Mouse (Mus musculus): Measurements from ENCODE around the gene Pon1. TPM values are rescaled to one million over a fixed set of nuclear protein-coding genes. Genes with fewer than 3 reads are reported as not detected.
"Not testable (repeated sequence)": the region's sequence is repeated elsewhere in the genome, so short reads cannot be mapped to it uniquely, and the experiment has no call there.

Gene Pon1
- total RNA-seq, 1 experiment, result not detected

GRCm38 (mm10) chr6:5233812-5234211, 40.1 kb upstream of the Pon1 start:
- H3K36me3 ChIP-seq (ENCODE audit: control insufficient read depth, insufficient read depth, low read length, poor library complexity, severe bottlenecking), result no peaks in the 10 kb centered on the region
- no peak overlapping the region for H3K9ac ChIP-seq (ENCODE audit: insufficient read depth, low read depth, low read length, poor library complexity, severe bottlenecking)
- DNase-seq (ENCODE audit: low read depth, low spot score), result no peak
- no peak overlapping the region for H3K4me3 ChIP-seq (ENCODE audit: insufficient read depth in 1 of 2, low read depth in 1 of 2, low read length in 2 of 2, poor library complexity in 1 of 2, severe bottlenecking in 1 of 2)
- in situ Hi-C loops (cut with MboI; ENCODE audit: low sequenced_read_pairs in 2 of 2, unreplicated experiment in 2 of 2), result no loop called here
- no peak overlapping the region for H3K27ac ChIP-seq (ENCODE audit: insufficient read depth, low read depth, low read length, poor library complexity, severe bottlenecking)
- H3K9me3 ChIP-seq (ENCODE audit: control insufficient read depth, insufficient read depth, low read depth, low read length), result no peaks in the 10 kb centered on the region
- no peaks in the 10 kb centered on the region for H3K4me1 ChIP-seq (ENCODE audit: control insufficient read depth in 2 of 2, insufficient read depth in 2 of 2, low read length in 2 of 2, poor library complexity in 1 of 2)
- no peak for TF ChIP-seq MAFK (IDR thresholded peaks at IDR 0.05; ENCODE audit: insufficient read depth, low read depth, low read length)
- no peak for TF ChIP-seq ZC3H11A (IDR thresholded peaks at IDR 0.05; ENCODE audit: borderline replicate concordance, low read depth, low read length)
- no peak for TF ChIP-seq ZNF384 (IDR thresholded peaks at IDR 0.05; ENCODE audit: low read depth, low read length)
- no peak for TF ChIP-seq CHD2 (IDR thresholded peaks at IDR 0.05; ENCODE audit: low read depth, low read length)
- TF ChIP-seq HCFC1 (IDR thresholded peaks at IDR 0.05; ENCODE audit: borderline replicate concordance, insufficient read depth, low read length), result no peak

- no peak for DNase-seq (ENCODE audit: low read depth, low spot score)
Observed at GRCm38 (mm10) chr6:5232022-5232421, 38.3 kb upstream of the Pon1 start.

DNA sequence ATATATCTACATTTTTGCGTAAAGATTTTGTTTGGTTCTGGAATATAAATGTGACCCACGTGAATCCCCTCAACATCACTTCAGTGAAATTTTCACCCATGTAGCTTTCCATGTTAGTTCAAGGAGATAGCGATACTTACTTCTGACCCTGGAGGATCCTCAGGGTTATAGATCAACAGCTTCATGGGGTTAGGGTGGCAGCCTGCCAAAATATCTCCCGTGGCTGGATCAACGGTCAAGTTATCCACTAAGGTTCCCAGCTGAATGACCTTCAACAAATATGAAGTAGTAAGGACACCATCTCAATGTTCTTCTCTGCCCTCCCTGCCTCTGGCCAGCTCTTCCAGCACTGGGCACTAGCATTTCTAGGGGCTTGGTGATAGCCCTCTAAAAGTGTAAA, 36.5 kb upstream of the Pon1 start:
- TF ChIP-seq HCFC1 (IDR thresholded peaks at IDR 0.05; ENCODE audit: borderline replicate concordance, insufficient read depth, low read length) (no peak), ZNF384 (IDR thresholded peaks at IDR 0.05; ENCODE audit: low read depth, low read length) (no peak)
- in situ Hi-C loops (cut with MboI; ENCODE audit: low sequenced_read_pairs in 2 of 2, unreplicated experiment in 2 of 2), result no loop called here
- H3K4me3 ChIP-seq (ENCODE audit: insufficient read depth in 1 of 2, low read depth in 1 of 2, low read length in 2 of 2, poor library complexity in 1 of 2, severe bottlenecking in 1 of 2), result no peak overlapping the region
- no peaks in the 10 kb centered on the region for H3K36me3 ChIP-seq (ENCODE audit: control insufficient read depth, insufficient read depth, low read length, poor library complexity, severe bottlenecking)
- DNase-seq (ENCODE audit: low read depth, low spot score), result no peak
- H3K27ac ChIP-seq (ENCODE audit: insufficient read depth, low read depth, low read length, poor library complexity, severe bottlenecking), result no peak overlapping the region
- no peaks in the 10 kb centered on the region for H3K9me3 ChIP-seq (ENCODE audit: control insufficient read depth, insufficient read depth, low read depth, low read length)
- no peaks in the 10 kb centered on the region for H3K4me1 ChIP-seq (ENCODE audit: control insufficient read depth in 2 of 2, insufficient read depth in 2 of 2, low read length in 2 of 2, poor library complexity in 1 of 2)
- no peak overlapping the region for H3K9ac ChIP-seq (ENCODE audit: insufficient read depth, low read depth, low read length, poor library complexity, severe bottlenecking)

More at GRCm38 (mm10) chr6:5232022-5232421, 38.3 kb upstream of the Pon1 start:
- Histone ChIP-seq H3K36me3 (ENCODE audit: control insufficient read depth, insufficient read depth, low read length, poor library complexity, severe bottlenecking) (no peaks in the 10 kb centered on the region), H3K4me3 (ENCODE audit: insufficient read depth in 1 of 2, low read depth in 1 of 2, low read length in 2 of 2, poor library complexity in 1 of 2, severe bottlenecking in 1 of 2) (no peak overlapping the region), H3K9me3 (ENCODE audit: control insufficient read depth, insufficient read depth, low read depth, low read length) (no peaks in the 10 kb centered on the region), H3K27ac (ENCODE audit: insufficient read depth, low read depth, low read length, poor library complexity, severe bottlenecking) (no peak overlapping the region), H3K9ac (ENCODE audit: insufficient read depth, low read depth, low read length, poor library complexity, severe bottlenecking) (no peak overlapping the region), H3K4me1 (ENCODE audit: control insufficient read depth in 2 of 2, insufficient read depth in 2 of 2, low read length in 2 of 2, poor library complexity in 1 of 2) (no peaks in the 10 kb centered on the region)
- TF ChIP-seq CHD2 (IDR thresholded peaks at IDR 0.05; ENCODE audit: low read depth, low read length) (no peak), MAFK (IDR thresholded peaks at IDR 0.05; ENCODE audit: insufficient read depth, low read depth, low read length) (no peak), ZNF384 (IDR thresholded peaks at IDR 0.05; ENCODE audit: low read depth, low read length) (no peak), HCFC1 (IDR thresholded peaks at IDR 0.05; ENCODE audit: borderline replicate concordance, insufficient read depth, low read length) (no peak), ZC3H11A (IDR thresholded peaks at IDR 0.05; ENCODE audit: borderline replicate concordance, low read depth, low read length) (no peak)
- in situ Hi-C loops (cut with MboI; ENCODE audit: low sequenced_read_pairs in 2 of 2, unreplicated experiment in 2 of 2), result no loop called here

DNA sequence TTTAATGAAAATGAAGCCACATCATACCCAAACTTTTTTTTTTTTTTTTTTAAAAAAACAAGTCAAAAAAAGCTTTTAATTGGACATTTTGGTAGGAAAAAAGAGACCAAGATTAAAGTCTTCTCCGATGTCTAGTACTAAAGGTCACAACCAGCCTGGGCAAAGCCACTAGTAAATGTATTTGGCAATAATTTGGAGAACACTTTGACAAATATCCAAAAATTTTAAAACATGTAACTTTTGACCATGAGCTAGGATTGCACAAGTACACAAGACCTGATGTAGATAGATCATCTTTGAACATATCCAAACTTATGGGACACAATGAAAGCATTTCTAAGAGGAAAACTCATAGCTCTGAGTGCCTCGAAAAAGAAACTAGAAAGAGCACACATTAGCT, 29.8 kb upstream of the Pon1 start:
- H3K4me3 ChIP-seq (ENCODE audit: insufficient read depth in 1 of 2, low read depth in 1 of 2, low read length in 2 of 2, poor library complexity in 1 of 2, severe bottlenecking in 1 of 2); DNase-seq (ENCODE audit: low read depth, low spot score); H3K36me3 ChIP-seq (ENCODE audit: control insufficient read depth, insufficient read depth, low read length, poor library complexity, severe bottlenecking); H3K9me3 ChIP-seq (ENCODE audit: control insufficient read depth, insufficient read depth, low read depth, low read length); H3K27ac ChIP-seq (ENCODE audit: insufficient read depth, low read depth, low read length, poor library complexity, severe bottlenecking); in situ Hi-C loops (cut with MboI; ENCODE audit: low sequenced_read_pairs in 2 of 2, unreplicated experiment in 2 of 2); H3K9ac ChIP-seq (ENCODE audit: insufficient read depth, low read depth, low read length, poor library complexity, severe bottlenecking); H3K4me1 ChIP-seq (ENCODE audit: control insufficient read depth in 2 of 2, insufficient read depth in 2 of 2, low read length in 2 of 2, poor library complexity in 1 of 2): not testable (repeated sequence)

DNA sequence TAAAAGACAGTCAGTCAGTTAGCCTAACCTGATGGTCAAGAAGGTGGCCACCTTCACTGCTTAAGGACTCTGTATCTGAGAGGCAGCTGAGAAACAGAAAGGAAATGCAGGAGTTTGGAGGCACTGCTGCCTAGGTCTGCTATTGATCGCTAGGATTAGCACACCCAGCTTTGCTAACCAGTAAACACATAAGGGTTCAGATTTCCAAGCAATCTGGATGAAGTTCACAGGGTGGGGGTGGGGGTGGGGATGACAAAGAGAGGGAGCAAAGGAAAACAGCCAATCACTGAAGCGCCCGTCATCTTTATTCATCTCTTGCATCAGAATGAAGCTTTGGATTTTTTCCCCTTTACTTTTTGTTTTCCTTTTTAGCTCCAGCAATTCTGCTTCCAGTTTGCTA, 28.3 kb upstream of the Pon1 start:
- H3K9ac ChIP-seq (ENCODE audit: insufficient read depth, low read depth, low read length, poor library complexity, severe bottlenecking), result no peak overlapping the region
- H3K4me1 ChIP-seq (ENCODE audit: control insufficient read depth in 2 of 2, insufficient read depth in 2 of 2, low read length in 2 of 2, poor library complexity in 1 of 2), result peaks cover 0 to 2% of the 10 kb centered on the region in 2 experiments; a peak in 1 of 4 replicates
- no peak overlapping the region for H3K4me3 ChIP-seq (ENCODE audit: insufficient read depth in 1 of 2, low read depth in 1 of 2, low read length in 2 of 2, poor library complexity in 1 of 2, severe bottlenecking in 1 of 2)
- DNase-seq (ENCODE audit: low read depth, low spot score), result no peak
- no peak overlapping the region for H3K27ac ChIP-seq (ENCODE audit: insufficient read depth, low read depth, low read length, poor library complexity, severe bottlenecking)
- in situ Hi-C loops (cut with MboI; ENCODE audit: low sequenced_read_pairs in 2 of 2, unreplicated experiment in 2 of 2), result no loop called here
- H3K9me3 ChIP-seq (ENCODE audit: control insufficient read depth, insufficient read depth, low read depth, low read length), result no peaks in the 10 kb centered on the region
- TF ChIP-seq ZNF384 (IDR thresholded peaks at IDR 0.05; ENCODE audit: low read depth, low read length) (no peak), CHD2 (IDR thresholded peaks at IDR 0.05; ENCODE audit: low read depth, low read length) (no peak), ZC3H11A (IDR thresholded peaks at IDR 0.05; ENCODE audit: borderline replicate concordance, low read depth, low read length) (no peak), MAFK (IDR thresholded peaks at IDR 0.05; ENCODE audit: insufficient read depth, low read depth, low read length) (no peak)
- no peaks in the 10 kb centered on the region for H3K36me3 ChIP-seq (ENCODE audit: control insufficient read depth, insufficient read depth, low read length, poor library complexity, severe bottlenecking)
